In genomic region chr2:173056882-173057315, GRCm38 (mm10) we compare ENCODE assay signal across 10 mouse cellular contexts. TPM values are rescaled to one million over a fixed set of nuclear protein-coding genes. Genes with fewer than 3 reads are reported as not detected.
A peak's percentile ranks its signal among the peaks of the same experiment; 100 is the strongest.
DNase-seq lines count a peak whose midpoint lies in the region; ATAC-seq lines count a peak whose summit lies in the region.
"Had no signal": no experiment of that assay in that cellular context is flagged by ENCODE, and none has a peak within 500 bp of the region (broad histone marks: within the 10 kb centered on the region; RNA-seq: fewer than 3 reads in every experiment).

No protein-coding gene starts in this region.

- no peaks in the 10 kb centered on the region for H3K9me3 ChIP-seq in intestine, embryonic 16.5 days (ENCODE audit: control insufficient read depth, low read length)
- H3K9me3 ChIP-seq in stomach, embryonic 15.5 days, result no peaks in the 10 kb centered on the region
- H3K9me3 ChIP-seq in hindbrain, embryonic 13.5 days, result no peaks in the 10 kb centered on the region
- H3K9me3 ChIP-seq in forebrain, embryonic 15.5 days, result no peaks in the 10 kb centered on the region
- H3K9me3 ChIP-seq: limb, embryonic 12.5 days had no signal

- H3K27ac ChIP-seq in intestine, embryonic 16.5 days (ENCODE audit: low read length), result 0 out of 2 replicates have a peak overlapping the region, but pooled peaks have one; percentile 57
- no peak overlapping the region for H3K27ac ChIP-seq in stomach, embryonic 15.5 days
- H3K27ac ChIP-seq in hindbrain, embryonic 13.5 days, result no peak overlapping the region
- H3K27ac ChIP-seq in forebrain, embryonic 15.5 days (replicated peaks), result no peak overlapping the region
- H3K27ac ChIP-seq: kidney, postnatal 0 days had no signal

- no peak overlapping the region for H3K4me2 ChIP-seq in intestine, embryonic 16.5 days (ENCODE audit: low read depth, low read length)
- no peak overlapping the region for H3K4me2 ChIP-seq in stomach, embryonic 15.5 days
- no peak overlapping the region for H3K4me2 ChIP-seq in hindbrain, embryonic 13.5 days
- no peak overlapping the region for H3K4me2 ChIP-seq in forebrain, embryonic 15.5 days (replicated peaks)
- H3K4me2 ChIP-seq: limb, embryonic 12.5 days had no signal

- no peak overlapping the region for H3K9ac ChIP-seq in intestine, embryonic 16.5 days (ENCODE audit: low read depth, low read length)
- H3K9ac ChIP-seq in stomach, embryonic 15.5 days, result no peak overlapping the region
- no peak overlapping the region for H3K9ac ChIP-seq in hindbrain, embryonic 13.5 days
- no peak overlapping the region for H3K9ac ChIP-seq in forebrain, embryonic 15.5 days (replicated peaks)
- H3K9ac ChIP-seq: limb, embryonic 12.5 days had no signal

- H3K4me3 ChIP-seq in intestine, embryonic 16.5 days (ENCODE audit: low read length), result no peak overlapping the region
- H3K4me3 ChIP-seq in stomach, embryonic 15.5 days (replicated peaks), result no peak overlapping the region
- H3K4me3 ChIP-seq in hindbrain, embryonic 13.5 days, result no peak overlapping the region
- H3K4me3 ChIP-seq in forebrain, embryonic 15.5 days, result no peak overlapping the region
- H3K4me3 ChIP-seq: limb, embryonic 12.5 days had no signal

- peak; percentile 65 for ATAC-seq in intestine, embryonic 16.5 days
- ATAC-seq in stomach, embryonic 15.5 days (ENCODE audit: insufficient read depth, low FRiP score, low read depth), result peak; percentile 73; the same call in 1 of the 2 replicates
- no peak for ATAC-seq in hindbrain, embryonic 13.5 days (ENCODE audit: low FRiP score)
- ATAC-seq in forebrain, embryonic 15.5 days (replicated peaks), result no peak

- no peaks in the 10 kb centered on the region for H3K27me3 ChIP-seq in intestine, embryonic 16.5 days (replicated peaks; ENCODE audit: control insufficient read depth, insufficient read depth, low read length)
- no peaks in the 10 kb centered on the region for H3K27me3 ChIP-seq in stomach, embryonic 15.5 days (replicated peaks)
- H3K27me3 ChIP-seq in hindbrain, embryonic 13.5 days, result peaks cover 4% of the 10 kb centered on the region; the same call in 1 of the 2 replicates
- no peaks in the 10 kb centered on the region for H3K27me3 ChIP-seq in forebrain, embryonic 15.5 days
- H3K27me3 ChIP-seq: limb, embryonic 12.5 days had no signal

- no peaks in the 10 kb centered on the region for H3K36me3 ChIP-seq in intestine, embryonic 16.5 days (ENCODE audit: control insufficient read depth, insufficient read depth, low read length)
- no peaks in the 10 kb centered on the region for H3K36me3 ChIP-seq in stomach, embryonic 15.5 days
- no peaks in the 10 kb centered on the region for H3K36me3 ChIP-seq in hindbrain, embryonic 13.5 days
- H3K36me3 ChIP-seq in forebrain, embryonic 15.5 days, result no peaks in the 10 kb centered on the region
- H3K36me3 ChIP-seq: limb, embryonic 12.5 days had no signal

- DNase-seq in retina, postnatal 1 day, result peak; percentile 36
- no peak for DNase-seq in retina, embryonic 14.5 days (ENCODE audit: low spot score)
- peak; percentile 65 for DNase-seq in c-Kit-negative CD71-positive TER-119-positive erythroid progenitor cells, embryonic 14.5 days (ENCODE audit: low read depth, low spot score)
- DNase-seq: adrenal gland, postnatal 25 days had no signal

- H3K4me1 ChIP-seq in intestine, embryonic 16.5 days (ENCODE audit: control insufficient read depth, insufficient read depth, low read length), result peaks cover 17% of the 10 kb centered on the region
- H3K4me1 ChIP-seq in stomach, embryonic 15.5 days, result no peaks in the 10 kb centered on the region
- peaks cover 8% of the 10 kb centered on the region; the same call in 1 of the 2 replicates for H3K4me1 ChIP-seq in hindbrain, embryonic 13.5 days (replicated peaks)
- H3K4me1 ChIP-seq in forebrain, embryonic 15.5 days, result no peaks in the 10 kb centered on the region

- WGBS in intestine, embryonic 16.5 days, result 70% methylated on average over 11 of the region's 11 CpGs
- WGBS in stomach, embryonic 15.5 days, result 64% methylated on average over 11 of the region's 11 CpGs
- 85% methylated on average over 11 of the region's 11 CpGs for WGBS in hindbrain, embryonic 13.5 days
- 81% methylated on average over 11 of the region's 11 CpGs for WGBS in forebrain, embryonic 15.5 days

RNA-seq across cellular contexts. Expression of gene Rbm38, which starts 36.6 kb away (rescaled TPM):
- 62.6 and 64.6 TPM in 2 replicates for polyA plus RNA-seq in intestine, embryonic 16.5 days (2015; fragmentation: Nextera tagmentation; extraction: Ambion mirVana)
- 43.6 and 56.6 TPM in 2 replicates for polyA plus RNA-seq in stomach, embryonic 15.5 days (2015; fragmentation: Nextera tagmentation; extraction: Ambion mirVana)
- polyA plus RNA-seq in hindbrain, embryonic 13.5 days (2015; fragmentation: Nextera tagmentation; extraction: Ambion mirVana), result 20.6 and 22.1 TPM in 2 replicates
- 24.0 and 27.4 TPM in 2 replicates for polyA plus RNA-seq in forebrain, embryonic 15.5 days (2015; fragmentation: Nextera tagmentation; extraction: Ambion mirVana)

RNA-seq across cellular contexts. Expression of gene Rae1, which starts 57.0 kb away (rescaled TPM):
- 110 and 117 TPM in 2 replicates for polyA plus RNA-seq in intestine, embryonic 16.5 days (2015; fragmentation: Nextera tagmentation; extraction: Ambion mirVana)
- 110 and 118 TPM in 2 replicates for polyA plus RNA-seq in stomach, embryonic 15.5 days (2015; fragmentation: Nextera tagmentation; extraction: Ambion mirVana)
- 118 and 120 TPM in 2 replicates for polyA plus RNA-seq in hindbrain, embryonic 13.5 days (2015; fragmentation: Nextera tagmentation; extraction: Ambion mirVana)
- 162 and 163 TPM in 2 replicates for polyA plus RNA-seq in forebrain, embryonic 15.5 days (2015; fragmentation: Nextera tagmentation; extraction: Ambion mirVana)

Comparison
In these comparisons a context has a peak if more than half of its experiments do, and no peak if none do; other contexts are left out.
1. ATAC-seq: peak in intestine, embryonic 16.5 days (single experiment) and stomach, embryonic 15.5 days (single experiment); none in hindbrain, embryonic 13.5 days (single experiment) and forebrain, embryonic 15.5 days (single experiment).